Mouse (Mus musculus) brown adipose tissue, adult 24 weeks (tissue): ENCODE data around the gene Ulk3. TPM values are rescaled to one million over a fixed set of nuclear protein-coding genes. Genes with fewer than 3 reads are reported as not detected.

Experiments
- H3K27ac ChIP-seq: fragments of 200-500 bp; replicated peaks from 2 replicates; pipeline ENCODE4 v1.5.1; 2012; ENCODE audit warnings: low read depth, mild to moderate bottlenecking, low read length
- H3K4me1 ChIP-seq: fragments of 200-500 bp; 2 replicates; pipeline ENCODE4 v1.6.1; 2012; ENCODE audit warnings: low read length, mixed read lengths; ENCODE audit not compliant: control insufficient read depth, insufficient read depth, insufficient read length
- H3K4me3 ChIP-seq: fragments of 200-500 bp; 2 replicates; pipeline ENCODE4 v1.5.1; 2012; ENCODE audit warnings: low read depth, mild to moderate bottlenecking, low read length, moderate library complexity; ENCODE audit not compliant: insufficient read depth
- polyA plus RNA-seq: library from polyadenylated mRNA; stranded (reverse); fragments of >200 nt; gene quantifications from 2 replicates; pipeline ENCODE4 v1.2.4, GENCODE M21; 2012; ENCODE audit not compliant: missing spikeins, insufficient read depth, insufficient read length

The Ulk3 gene
- polyA plus RNA-seq, 1 experiment = 3.6 TPM

DNA sequence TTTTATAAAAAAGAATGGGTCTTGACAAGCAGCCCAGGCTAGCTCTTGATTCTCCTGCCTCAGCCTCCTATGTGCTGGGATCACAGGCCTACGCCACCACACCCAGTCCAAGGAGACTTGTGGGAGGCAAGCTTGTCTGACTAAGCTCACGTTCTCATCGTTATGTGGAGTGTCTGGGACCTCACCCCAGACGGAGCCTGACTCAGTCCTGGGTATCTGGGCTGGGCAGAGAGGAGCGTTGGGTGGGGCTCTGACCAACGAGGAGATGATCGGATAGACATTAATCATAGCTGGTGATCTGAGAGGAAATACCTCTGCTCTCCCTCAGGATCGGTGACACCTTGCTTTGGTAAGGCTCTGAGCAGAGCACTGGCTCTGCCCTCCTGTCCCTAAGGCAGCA, 29.6 kb downstream of the Ulk3 start:
- H3K4me1 ChIP-seq = no peaks in the 10 kb centered on the region
- H3K27ac ChIP-seq = no peak overlapping the region
- no peak overlapping the region for H3K4me3 ChIP-seq

DNA sequence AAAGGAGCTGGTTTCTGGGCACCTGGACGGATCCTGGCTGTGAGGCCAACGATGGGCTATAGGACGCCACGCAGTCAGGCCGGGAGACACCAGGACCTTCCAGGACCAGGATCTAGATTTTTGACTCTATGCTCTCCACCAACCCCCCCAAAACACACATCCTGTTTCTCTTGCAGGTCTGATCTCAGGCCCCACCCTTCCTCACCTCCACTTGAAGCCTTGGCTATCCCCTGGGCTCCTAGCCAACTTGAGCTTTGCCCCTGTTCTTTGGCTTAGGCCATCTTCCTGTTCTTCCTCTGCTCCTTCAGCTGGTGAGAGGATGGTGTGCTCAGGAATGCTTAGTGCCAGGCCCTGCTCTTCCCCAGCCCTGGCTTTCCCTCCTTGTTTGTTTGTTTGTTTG, 31.4 kb downstream of the Ulk3 start, which contains the start of gene Lman1l:
TSS of gene Lman1l (minus strand) at position 101 of the 400 bp plus-strand sequence.
- H3K4me1 ChIP-seq = no peaks in the 10 kb centered on the region
- no peak within 1 kb of the TSS for H3K27ac ChIP-seq
- H3K4me3 ChIP-seq = no peak within 1 kb of the TSS

DNA sequence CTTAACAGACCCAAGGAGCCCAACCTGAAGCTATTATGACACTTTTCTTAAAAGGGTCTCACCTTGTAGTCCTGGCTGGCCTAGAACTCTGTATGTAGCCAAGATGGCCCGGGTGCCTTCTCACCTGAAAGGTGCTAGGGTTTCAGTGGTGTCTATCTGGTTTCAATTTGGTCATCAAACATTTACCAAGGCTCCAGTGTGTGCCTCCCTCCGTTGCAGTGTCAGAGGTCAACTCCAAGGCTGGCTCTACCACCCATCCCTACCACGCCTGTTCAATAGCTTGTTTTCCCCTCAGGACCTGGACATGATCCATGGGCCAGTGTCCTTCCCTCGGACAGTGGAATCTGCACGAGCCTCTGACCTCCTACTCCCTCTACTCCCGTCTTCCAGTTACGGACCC, 35.0 kb downstream of the Ulk3 start:
- no peaks in the 10 kb centered on the region for H3K4me1 ChIP-seq

DNA sequence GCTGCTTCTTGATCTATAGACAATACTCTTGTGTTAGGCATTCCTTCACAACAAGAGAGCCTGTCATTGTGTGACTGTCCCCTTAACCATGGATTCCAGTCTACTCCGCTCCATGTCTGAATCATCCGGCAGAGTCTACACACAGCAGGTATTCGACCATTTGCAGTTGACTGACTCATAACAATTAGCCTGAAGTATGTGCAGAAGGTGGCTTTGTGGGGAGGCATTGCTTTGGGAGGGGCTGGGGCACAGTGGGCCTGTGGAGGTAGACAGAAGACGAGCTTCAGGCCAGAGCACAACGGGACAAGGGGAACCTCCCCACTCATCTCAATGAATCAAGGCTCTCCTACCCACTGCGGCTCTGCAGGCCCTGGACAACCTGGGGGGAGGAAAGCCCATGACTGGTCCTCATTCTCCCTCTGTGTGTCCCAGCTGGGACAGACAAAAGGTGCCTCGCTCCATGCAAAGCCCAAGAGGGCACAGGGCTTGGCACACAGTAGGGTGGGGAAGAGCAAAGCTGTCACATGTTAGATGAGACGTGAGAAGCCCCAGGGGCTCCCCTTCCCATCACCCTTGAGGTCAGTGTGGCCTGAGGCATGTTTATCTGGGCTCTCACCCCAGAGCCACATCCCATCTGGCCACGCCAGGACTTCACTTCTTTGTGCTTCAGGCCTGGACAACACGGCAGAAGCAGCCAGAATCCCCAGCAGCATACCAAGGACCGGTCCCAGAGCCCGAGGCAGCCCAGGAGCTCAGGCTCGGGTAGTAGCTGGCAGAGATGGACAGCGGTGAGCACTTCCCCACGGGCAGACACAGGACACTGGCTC, 36.6 kb downstream of the Ulk3 start:
- H3K4me1 ChIP-seq = no peaks in the 10 kb centered on the region
- no peak overlapping the region for H3K27ac ChIP-seq

More for the DNA sequence above, 35.0 kb downstream of the Ulk3 start:
- Histone ChIP-seq H3K27ac (no peak overlapping the region), H3K4me3 (no peak overlapping the region)

DNA sequence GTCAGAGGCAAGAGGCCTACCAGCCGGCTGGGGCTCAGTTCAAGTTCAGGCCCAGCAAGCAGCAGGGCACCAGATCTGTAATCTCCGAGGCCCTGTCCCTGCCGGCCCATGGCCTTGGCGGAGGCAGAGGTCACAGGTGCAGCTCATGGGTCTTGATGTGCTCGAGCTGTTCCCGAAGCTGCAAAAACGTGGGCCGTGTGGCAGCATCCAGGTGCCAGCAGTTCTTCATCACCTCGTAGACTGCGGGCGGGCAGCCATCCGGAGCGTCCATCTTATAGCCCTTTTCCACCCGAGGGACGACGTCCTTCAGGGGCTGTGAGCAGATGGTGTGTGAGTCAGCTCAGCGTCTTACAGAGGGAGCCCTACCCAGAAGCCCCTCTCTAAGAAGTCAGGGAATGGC, 37.9 kb downstream of the Ulk3 start:
- Histone ChIP-seq H3K27ac (no peak overlapping the region), H3K4me1 (no peaks in the 10 kb centered on the region), H3K4me3 (no peak overlapping the region)

More for the DNA sequence above, 36.6 kb downstream of the Ulk3 start:
- no peak overlapping the region for H3K4me3 ChIP-seq

DNA sequence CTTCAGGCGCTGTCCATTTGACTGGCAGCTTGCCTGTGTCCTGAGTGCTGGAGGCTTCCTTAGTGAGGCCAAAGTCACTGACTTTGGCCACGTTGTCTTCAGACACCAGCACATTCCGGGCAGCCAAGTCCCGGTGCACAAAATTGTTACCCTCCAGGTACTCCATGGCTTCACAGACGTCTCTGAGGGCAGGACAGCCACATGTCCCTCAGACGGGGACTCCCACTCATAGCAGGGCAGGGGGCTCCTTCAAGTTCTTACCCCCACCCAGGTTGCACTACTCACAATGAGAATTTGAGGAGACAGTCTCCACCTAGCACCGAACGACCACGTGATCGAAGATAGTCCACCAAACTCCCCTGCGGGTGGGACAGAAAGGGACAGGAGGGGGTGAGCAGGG, 38.6 kb downstream of the Ulk3 start:
- no peak overlapping the region for H3K4me3 ChIP-seq
- H3K27ac ChIP-seq = no peak overlapping the region
- H3K4me1 ChIP-seq = no peaks in the 10 kb centered on the region

DNA sequence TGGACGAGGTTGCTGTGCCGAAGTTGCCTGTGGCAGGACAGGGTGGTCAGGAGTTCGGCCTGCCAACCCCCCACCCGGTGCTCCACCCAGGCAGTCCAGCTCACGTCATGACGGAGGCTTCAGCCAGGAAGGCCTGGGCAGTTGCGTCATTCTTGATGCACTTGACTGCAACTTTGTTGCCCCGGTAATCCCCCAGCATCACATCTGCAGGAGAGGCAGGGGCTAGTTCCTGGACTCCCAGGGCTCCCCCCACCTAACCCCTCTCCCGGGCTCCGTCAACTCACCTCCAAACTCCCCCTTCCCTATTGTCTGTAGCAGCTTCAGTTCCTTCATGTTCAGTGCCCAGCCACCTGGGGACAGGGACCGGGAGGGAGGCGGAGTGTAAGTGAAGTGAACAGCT, 39.5 kb downstream of the Ulk3 start:
- no peaks in the 10 kb centered on the region for H3K4me1 ChIP-seq

DNA sequence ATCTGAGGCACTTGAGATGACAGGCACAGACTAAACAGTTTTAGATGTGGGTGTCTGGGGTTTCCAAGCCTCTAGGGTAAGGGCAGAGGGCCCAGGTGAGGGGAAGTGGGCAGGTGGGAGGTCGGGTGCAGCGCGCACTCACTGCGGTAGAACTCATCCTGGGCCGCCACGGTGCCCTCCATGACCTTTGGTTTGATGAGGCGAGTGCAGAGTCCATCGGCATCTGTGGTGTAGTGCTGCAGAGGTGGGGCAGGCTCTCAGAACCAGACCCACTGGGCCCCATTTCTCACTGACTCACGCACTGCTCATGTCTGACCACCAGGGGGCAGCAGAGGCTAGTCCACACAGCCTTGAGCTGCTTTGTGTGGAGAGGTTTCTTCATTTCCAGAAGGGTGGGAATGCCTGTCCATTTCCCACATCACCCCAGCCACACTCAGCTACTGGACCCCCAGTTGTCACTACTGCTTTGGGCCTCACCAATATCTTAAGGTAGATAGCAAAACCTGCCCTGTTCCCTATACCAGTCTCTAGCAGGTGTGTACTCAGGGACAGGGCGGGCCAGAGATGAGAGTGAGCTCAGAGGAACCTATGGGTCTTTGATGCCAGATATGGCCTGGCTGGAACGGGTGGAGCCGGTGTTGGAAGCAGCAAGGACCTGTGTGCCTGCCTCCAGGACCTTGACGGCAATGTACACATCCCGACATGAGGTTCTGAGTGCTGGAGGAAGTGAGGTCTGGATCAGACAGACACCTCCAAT, 40.0 kb downstream of the Ulk3 start:
- Histone ChIP-seq H3K27ac (no peak overlapping the region), H3K4me3 (no peak overlapping the region), H3K4me1 (no peaks in the 10 kb centered on the region)

More for the DNA sequence above, 39.5 kb downstream of the Ulk3 start:
- Histone ChIP-seq H3K27ac (no peak overlapping the region), H3K4me3 (no peak overlapping the region)

DNA sequence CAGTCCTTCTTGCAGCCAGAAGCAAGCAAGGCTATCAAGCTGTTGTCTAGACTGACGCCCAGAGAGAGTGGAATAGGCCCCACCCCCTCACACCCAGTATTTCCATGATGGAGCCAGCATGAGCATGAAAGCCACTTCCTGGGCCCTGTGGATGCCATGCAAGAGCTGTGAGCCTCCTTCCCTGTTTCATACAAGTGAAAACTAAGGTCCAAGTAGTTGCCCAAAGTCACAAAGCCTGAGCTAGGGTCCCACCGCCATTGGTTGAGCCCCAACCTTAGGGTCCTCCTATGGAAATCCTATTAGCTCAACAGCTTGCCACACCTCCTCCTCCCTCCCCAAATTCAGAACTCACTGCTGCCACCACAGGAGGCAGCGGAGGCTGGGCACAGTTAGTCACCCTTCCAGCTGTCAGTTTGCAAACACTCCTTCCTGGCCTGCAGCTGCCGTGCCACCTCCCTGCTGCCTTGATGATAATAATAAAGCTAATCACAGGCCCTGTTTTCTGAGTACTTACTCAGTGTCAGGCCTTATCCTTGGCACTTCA, 44.3 kb downstream of the Ulk3 start:
- no peak overlapping the region for H3K27ac ChIP-seq
- H3K4me1 ChIP-seq = peaks cover 16% of the 10 kb centered on the region
- no peak overlapping the region for H3K4me3 ChIP-seq

DNA sequence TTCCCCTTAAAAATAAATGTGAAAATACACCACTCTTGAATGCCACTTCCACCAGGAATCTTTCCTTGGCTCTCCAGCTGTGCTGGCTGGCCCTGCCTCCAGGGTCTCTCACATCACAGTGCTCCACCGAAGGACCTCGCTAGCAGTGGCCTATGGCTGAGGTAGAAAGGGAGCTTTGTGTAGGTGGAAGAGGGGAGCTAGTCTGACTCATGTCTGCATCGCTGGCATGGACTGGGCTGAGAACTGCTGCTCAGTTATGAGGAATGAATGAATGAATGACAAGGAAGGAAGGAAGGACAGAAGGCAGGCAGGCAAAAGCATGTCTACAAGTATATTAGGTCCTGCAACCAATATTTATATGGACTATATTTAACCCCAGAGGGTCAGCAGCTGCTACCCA, 48.0 kb downstream of the Ulk3 start:
- peak overlapping the region; percentile 49; the same call in 1 of the 2 replicates for H3K27ac ChIP-seq
- H3K4me3 ChIP-seq = no peak overlapping the region
- peaks cover 46% of the 10 kb centered on the region for H3K4me1 ChIP-seq

DNA sequence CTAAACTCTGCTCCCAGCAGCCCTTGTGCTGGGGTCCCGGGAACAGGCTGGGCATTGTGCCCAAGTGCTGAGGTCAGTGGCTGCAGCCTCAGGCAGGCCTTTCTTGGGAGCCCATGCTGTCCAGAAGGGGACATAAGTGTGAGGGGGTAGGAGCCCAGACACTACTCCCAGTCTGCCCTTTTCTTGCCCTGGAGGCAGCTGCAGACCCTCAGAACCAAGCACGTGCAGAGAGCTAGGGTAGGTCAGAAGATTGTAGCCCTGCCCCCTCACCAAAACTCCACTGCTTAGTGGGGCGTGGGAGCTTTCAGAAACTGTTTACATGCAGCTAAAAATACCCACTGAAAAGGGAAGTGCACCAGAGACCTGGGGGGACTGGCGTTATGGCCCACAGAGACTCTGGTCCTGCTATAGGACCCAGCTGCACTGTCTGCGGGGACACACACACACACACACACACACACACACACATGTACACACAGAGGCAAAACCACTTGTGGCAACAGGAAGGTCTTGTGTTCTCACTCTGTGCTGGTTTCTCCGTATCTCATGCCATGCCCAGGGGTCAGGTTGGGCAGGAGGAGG, 48.6 kb downstream of the Ulk3 start:
- H3K4me3 ChIP-seq = no peak overlapping the region

DNA sequence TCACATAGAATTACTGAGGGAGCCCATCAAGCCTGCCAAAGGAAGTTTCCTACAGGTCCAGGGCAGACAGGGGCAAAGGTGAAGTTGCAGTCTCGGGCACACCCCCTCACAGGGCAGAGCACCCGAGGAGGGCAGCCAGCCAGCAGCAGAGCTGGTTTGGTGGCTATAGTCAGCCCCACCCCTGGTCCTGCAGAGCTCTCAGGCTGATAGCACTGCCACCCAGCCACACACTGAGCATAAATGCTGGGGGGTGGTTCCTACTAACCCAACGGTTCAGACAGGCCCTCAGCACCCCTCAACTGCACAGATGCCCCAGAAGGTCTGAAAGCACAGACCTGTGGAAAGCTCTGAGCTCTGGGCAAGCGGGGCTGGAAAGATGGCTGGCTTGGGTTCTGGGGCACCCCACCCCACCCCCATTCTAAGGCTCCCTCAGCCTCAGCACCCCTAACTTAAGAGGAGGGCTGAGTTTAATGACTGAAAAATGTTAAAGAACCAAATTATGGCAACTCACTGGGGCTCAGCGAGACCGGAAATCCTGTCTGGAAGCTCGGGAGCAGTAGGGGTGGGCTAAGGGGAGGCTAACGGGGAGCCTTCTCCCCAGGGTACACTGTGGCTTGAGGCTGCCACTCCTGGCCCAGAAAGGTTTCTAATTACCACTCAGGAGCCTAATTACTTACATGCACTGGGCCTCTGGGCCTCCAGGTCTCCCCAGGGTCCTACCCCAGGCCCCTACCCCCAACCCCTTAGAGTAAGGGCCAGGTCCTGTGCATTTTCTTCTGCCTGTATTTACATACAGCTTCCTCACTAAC, 49.6 kb downstream of the Ulk3 start:
- no peak overlapping the region for H3K4me3 ChIP-seq
- peaks cover 54% of the 10 kb centered on the region for H3K4me1 ChIP-seq
- peak overlapping the region; percentile 72 for H3K27ac ChIP-seq

More for the DNA sequence above, 48.6 kb downstream of the Ulk3 start:
- Histone ChIP-seq H3K27ac (peak overlapping the region; percentile 72), H3K4me1 (peaks cover 46% of the 10 kb centered on the region)

DNA sequence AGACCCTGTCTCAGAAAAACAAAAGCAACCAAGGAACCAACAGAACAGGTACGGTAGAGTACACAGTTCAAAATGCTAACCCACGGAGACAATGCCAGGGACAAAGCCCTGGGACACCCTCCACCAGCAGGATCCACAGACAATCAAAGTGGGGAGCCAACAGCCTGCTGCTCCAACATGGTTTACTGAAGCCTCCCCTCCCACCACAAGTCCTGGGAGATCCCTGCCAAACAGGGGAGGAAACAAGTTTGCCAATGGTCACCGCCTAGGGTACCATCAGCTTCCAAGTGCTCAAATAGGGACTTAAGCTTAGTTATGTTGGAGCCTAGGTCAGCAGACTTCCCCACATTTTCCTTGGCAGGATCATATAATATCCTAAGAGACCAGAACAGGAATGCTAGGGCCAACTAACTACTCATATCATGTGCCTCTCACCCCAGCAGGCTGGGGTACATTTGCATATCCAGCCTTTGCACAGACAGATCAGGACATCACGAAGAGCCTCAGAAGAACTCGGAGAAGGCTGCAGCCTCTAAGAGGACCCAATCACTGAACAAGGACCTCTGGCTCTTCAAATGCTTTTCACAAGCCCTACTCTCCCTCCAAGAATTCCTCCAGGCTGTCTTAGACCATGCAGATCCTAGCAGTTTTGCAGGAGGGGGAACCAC, 50.5 kb downstream of the Ulk3 start:
- peak overlapping the region; percentile 13; the same call in 1 of the 2 replicates for H3K4me3 ChIP-seq
- peaks cover 54% of the 10 kb centered on the region for H3K4me1 ChIP-seq

DNA sequence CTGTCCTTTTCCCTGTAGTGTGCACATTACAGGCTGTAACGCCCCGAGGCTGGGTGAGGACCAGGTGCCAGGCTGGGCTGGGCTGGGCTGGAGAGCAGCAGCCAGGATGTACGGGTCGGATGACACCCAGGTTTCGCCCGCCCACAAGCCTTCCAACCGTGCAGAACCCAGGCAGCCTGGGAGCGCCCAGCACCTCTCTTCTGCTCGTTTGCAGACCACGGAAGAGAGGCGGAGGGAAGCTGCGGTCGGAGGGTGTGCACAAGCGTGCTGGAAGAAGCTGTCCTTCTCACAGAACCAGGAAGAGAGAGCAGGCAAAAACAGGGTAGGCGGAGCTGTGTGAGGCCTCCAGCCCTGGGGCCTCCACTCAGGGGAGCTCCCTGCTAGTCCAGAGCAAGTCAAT, 51.1 kb downstream of the Ulk3 start:
- peaks cover 54% of the 10 kb centered on the region for H3K4me1 ChIP-seq
- H3K4me3 ChIP-seq = peak overlapping the region; percentile 13; the same call in 1 of the 2 replicates
- H3K27ac ChIP-seq = peak overlapping the region; percentile 38

More for the DNA sequence above, 50.5 kb downstream of the Ulk3 start:
- peak overlapping the region; percentile 38 for H3K27ac ChIP-seq
